ENCODE assay signal across 8 mouse cellular contexts in the genomic region with DNA sequence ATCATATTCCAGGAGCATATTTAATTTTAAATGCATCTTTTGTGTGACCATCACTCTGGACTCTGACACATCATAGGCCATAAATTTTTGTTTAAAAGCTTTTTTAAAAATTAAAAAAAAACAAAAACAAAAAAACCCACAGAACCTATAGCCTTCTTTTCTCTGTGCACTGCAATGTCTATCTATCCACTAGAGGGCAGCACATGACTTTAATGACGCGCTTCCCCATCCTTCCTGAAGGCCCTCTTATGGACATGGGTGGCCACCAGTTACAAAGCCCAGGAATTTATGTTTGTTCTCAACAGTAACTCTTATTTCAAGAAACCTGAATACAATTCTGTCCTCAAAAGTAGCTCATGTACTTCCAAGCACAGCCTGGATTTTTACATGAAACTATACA. TPM values are rescaled to one million over a fixed set of nuclear protein-coding genes. Genes with fewer than 3 reads are reported as not detected.
DNase-seq lines count a peak whose midpoint lies in the region; ATAC-seq and TF ChIP-seq lines count a peak whose summit lies in the region.

No protein-coding gene starts in this region.

- in situ Hi-C loops in CH12.LX (cut with MboI; ENCODE audit: low pct_ligation_motif_present, low pct_unique_long_range_greater_than_20kb, low sequenced_read_pairs): loop anchor here (10.0 to 25.0 kb wide), 2 partner anchors 158 to 350 kb away; no protein-coding TSS in a partner anchor

- H3K27me3 ChIP-seq in CH12.LX (replicated peaks): no peaks in the 10 kb centered on the region
- no peaks in the 10 kb centered on the region for H3K27me3 ChIP-seq in forebrain, embryonic 14.5 days (replicated peaks; ENCODE audit: control insufficient read depth, insufficient read depth, low read length)
- H3K27me3 ChIP-seq in intestine, embryonic 16.5 days (replicated peaks; ENCODE audit: control insufficient read depth, insufficient read depth, low read length): no peaks in the 10 kb centered on the region
- H3K27me3 ChIP-seq in limb, embryonic 14.5 days (ENCODE audit: control insufficient read depth, insufficient read depth, low read length): no peaks in the 10 kb centered on the region
- no peaks in the 10 kb centered on the region for H3K27me3 ChIP-seq in neural tube, embryonic 11.5 days (ENCODE audit: control insufficient read depth, insufficient read depth, low read length)

- ATAC-seq in forebrain, embryonic 14.5 days: peak; percentile 84
- ATAC-seq in intestine, embryonic 16.5 days: 0 out of 2 replicates have a peak, but pooled peaks have one; percentile 55
- no peak for ATAC-seq in limb, embryonic 14.5 days (ENCODE audit: low FRiP score, low read depth)
- peak; percentile 68; the same call in 1 of the 2 replicates for ATAC-seq in neural tube, embryonic 11.5 days (ENCODE audit: insufficient read depth, low FRiP score, low TSS enrichment)

- no peak overlapping the region for H3K4me2 ChIP-seq in CH12.LX (ENCODE audit: insufficient read depth, low read depth, poor library complexity, severe bottlenecking)
- H3K4me2 ChIP-seq in forebrain, embryonic 14.5 days (ENCODE audit: low read length): no peak overlapping the region
- no peak overlapping the region for H3K4me2 ChIP-seq in intestine, embryonic 16.5 days (ENCODE audit: low read depth, low read length)
- H3K4me2 ChIP-seq in limb, embryonic 14.5 days (replicated peaks; ENCODE audit: low read depth, low read length, severe bottlenecking): no peak overlapping the region
- no peak overlapping the region for H3K4me2 ChIP-seq in neural tube, embryonic 11.5 days (ENCODE audit: low read depth)

- peak; percentile 86 for TF ChIP-seq RAD21 in CH12.LX (IDR thresholded peaks at IDR 0.05; ENCODE audit: low read depth, low read length)

- TF ChIP-seq POLR2A in CH12.LX (IDR thresholded peaks at IDR 0.05; ENCODE audit: low read depth, low read length): no peak
- TF ChIP-seq POLR2A in limb, embryonic 14.5 days (IDR thresholded peaks at IDR 0.05; ENCODE audit: borderline replicate concordance, extremely low read depth, insufficient read depth, insufficient read length): no peak

- no peak overlapping the region for H3K4me3 ChIP-seq in CH12.LX (replicated peaks in 1 of 3; ENCODE audit: low read depth in 2 of 3, low read length in 2 of 3, poor library complexity in 1 of 3)
- H3K4me3 ChIP-seq in forebrain, embryonic 14.5 days (ENCODE audit: low read depth, low read length): no peak overlapping the region
- H3K4me3 ChIP-seq in intestine, embryonic 16.5 days (ENCODE audit: low read length): no peak overlapping the region
- no peak overlapping the region for H3K4me3 ChIP-seq in limb, embryonic 14.5 days (replicated peaks; ENCODE audit: low read length)
- no peak overlapping the region for H3K4me3 ChIP-seq in neural tube, embryonic 11.5 days (ENCODE audit: low read depth, low read length)

- peaks cover 16 to 38% of the 10 kb centered on the region in 2 experiments for H3K4me1 ChIP-seq in CH12.LX (ENCODE audit: control insufficient read depth in 1 of 2, insufficient read depth in 2 of 2)
- H3K4me1 ChIP-seq in forebrain, embryonic 14.5 days (ENCODE audit: control insufficient read depth, insufficient read depth, low read length): no peaks in the 10 kb centered on the region
- H3K4me1 ChIP-seq in intestine, embryonic 16.5 days (ENCODE audit: control insufficient read depth, insufficient read depth, low read length): no peaks in the 10 kb centered on the region
- no peaks in the 10 kb centered on the region; the same call in 1 of the 2 replicates for H3K4me1 ChIP-seq in limb, embryonic 14.5 days (ENCODE audit: control insufficient read depth, insufficient read depth, low read length)
- no peaks in the 10 kb centered on the region for H3K4me1 ChIP-seq in neural tube, embryonic 11.5 days (ENCODE audit: control insufficient read depth, insufficient read depth, low read length)

- no peaks in the 10 kb centered on the region for H3K36me3 ChIP-seq in CH12.LX (replicated peaks in 1 of 2; ENCODE audit: control insufficient read depth in 1 of 2, insufficient read depth in 1 of 2, low read length in 1 of 2)
- no peaks in the 10 kb centered on the region for H3K36me3 ChIP-seq in forebrain, embryonic 14.5 days (ENCODE audit: control insufficient read depth, insufficient read depth, low read length)
- H3K36me3 ChIP-seq in intestine, embryonic 16.5 days (ENCODE audit: control insufficient read depth, insufficient read depth, low read length): no peaks in the 10 kb centered on the region
- no peaks in the 10 kb centered on the region for H3K36me3 ChIP-seq in limb, embryonic 14.5 days (ENCODE audit: control insufficient read depth, insufficient read depth, low read length)
- no peaks in the 10 kb centered on the region for H3K36me3 ChIP-seq in neural tube, embryonic 11.5 days (ENCODE audit: control insufficient read depth, insufficient read depth, low read length)

- no peak overlapping the region for H3K27ac ChIP-seq in CH12.LX (ENCODE audit: insufficient read depth, low read depth)
- H3K27ac ChIP-seq in forebrain, embryonic 14.5 days (ENCODE audit: low read depth, low read length): no peak overlapping the region
- H3K27ac ChIP-seq in intestine, embryonic 16.5 days (ENCODE audit: low read length): no peak overlapping the region
- H3K27ac ChIP-seq in limb, embryonic 14.5 days (replicated peaks; ENCODE audit: low read depth, low read length): no peak overlapping the region
- no peak overlapping the region for H3K27ac ChIP-seq in neural tube, embryonic 11.5 days (ENCODE audit: low read depth, low read length)

- H3K9ac ChIP-seq in CH12.LX (ENCODE audit: insufficient read depth, low read depth): no peak overlapping the region
- H3K9ac ChIP-seq in forebrain, embryonic 14.5 days (ENCODE audit: low read length): no peak overlapping the region
- no peak overlapping the region for H3K9ac ChIP-seq in intestine, embryonic 16.5 days (ENCODE audit: low read depth, low read length)
- no peak overlapping the region for H3K9ac ChIP-seq in limb, embryonic 14.5 days (ENCODE audit: low read depth, low read length, severe bottlenecking)
- no peak overlapping the region for H3K9ac ChIP-seq in neural tube, embryonic 11.5 days (ENCODE audit: low read length)

- 3% methylated on average over 2 of the region's 2 CpGs for WGBS in forebrain, embryonic 14.5 days
- 1% methylated on average over 2 of the region's 2 CpGs for WGBS in intestine, embryonic 16.5 days
- 2% methylated on average over 2 of the region's 2 CpGs for WGBS in limb, embryonic 14.5 days
- WGBS in neural tube, embryonic 11.5 days: 2% methylated on average over 2 of the region's 2 CpGs

- dilution Hi-C loops in CH12.LX (cut with MboI; ENCODE audit: extremely low pct_ligation_motif_present, extremely low pct_unique_long_range_greater_than_20kb, low sequenced_read_pairs): no loop called here

- no peaks in the 10 kb centered on the region for H3K79me2 ChIP-seq in CH12.LX (replicated peaks; ENCODE audit: control insufficient read depth, extremely low read depth, insufficient read depth, poor library complexity, severe bottlenecking)

- no peaks in the 10 kb centered on the region for H3K9me3 ChIP-seq in CH12.LX (replicated peaks; ENCODE audit: low read length)
- H3K9me3 ChIP-seq in forebrain, embryonic 14.5 days (replicated peaks; ENCODE audit: control insufficient read depth, low read length): no peaks in the 10 kb centered on the region
- no peaks in the 10 kb centered on the region for H3K9me3 ChIP-seq in intestine, embryonic 16.5 days (ENCODE audit: control insufficient read depth, low read length)
- no peaks in the 10 kb centered on the region for H3K9me3 ChIP-seq in limb, embryonic 14.5 days (ENCODE audit: control insufficient read depth, low read length)
- no peaks in the 10 kb centered on the region for H3K9me3 ChIP-seq in neural tube, embryonic 11.5 days (ENCODE audit: control insufficient read depth, low read length)

- peak; percentile 62 to 89 for TF ChIP-seq CTCF in CH12.LX (conservative IDR thresholded peaks at IDR 0.05 in 1 of 2, IDR thresholded peaks at IDR 0.05 in 1 of 2; ENCODE audit: low read depth in 2 of 2, low read length in 2 of 2)

- no peak for TF ChIP-seq EP300 in CH12.LX (IDR thresholded peaks at IDR 0.05; ENCODE audit: low read length)

- DNase-seq in B cell, adult 2 months: peak; percentile 61 to 67
- DNase-seq in CH12.LX (ENCODE audit: extremely low read depth): peak; percentile 76
- peak; percentile 44 for DNase-seq in c-Kit-positive CD71-positive TER-119-negative erythroid progenitor cells, embryonic 14.5 days (ENCODE audit: low read depth)
- peak; percentile 87 for DNase-seq in forebrain, embryonic 14.5 days (ENCODE audit: low spot score)
- DNase-seq in limb, embryonic 14.5 days (ENCODE audit: low spot score): peak; percentile 92
- peak; percentile 44 for DNase-seq in neural tube, embryonic 11.5 days (ENCODE audit: low spot score)
- DNase-seq in yolk sac, embryonic 10.5 days (ENCODE audit: low spot score): no peak

TF ChIP-seq in CH12.LX, 34 proteins besides CTCF, POLR2A, EP300 and RAD21 (continues in another document):
- TF ChIP-seq MAZ (IDR thresholded peaks at IDR 0.05; ENCODE audit: low read depth, low read length) (no peak), SMC3 (IDR thresholded peaks at IDR 0.05; ENCODE audit: low read depth, low read length) (peak; percentile 81), MXI1 (IDR thresholded peaks at IDR 0.05; ENCODE audit: low read depth, low read length) (no peak), SIN3A (IDR thresholded peaks at IDR 0.05; ENCODE audit: low read length) (no peak), USF2 (conservative IDR thresholded peaks at IDR 0.05; ENCODE audit: low read depth, low read length) (no peak), CHD2 (IDR thresholded peaks at IDR 0.05; ENCODE audit: low read length) (no peak)

RNA-seq across cellular contexts. Expression of a gene that starts 8.5 kb away (rescaled TPM):
- total RNA-seq in CH12.LX (2012; rRNA removed): not detected in 2 replicates
- total RNA-seq in CH12.LX (2014; rRNA removed): not detected in 2 replicates
- polyA plus RNA-seq in CH12.LX (2012; ENCODE audit: insufficient read length, low read depth): not detected in 2 replicates
- polyA plus RNA-seq in forebrain, embryonic 14.5 days (2014; fragmentation: Nextera tagmentation; extraction: Ambion mirVana): 0.76 and 1.5 TPM in 2 replicates
- polyA plus RNA-seq in intestine, embryonic 16.5 days (2015; fragmentation: Nextera tagmentation; extraction: Ambion mirVana): 0.95 and 1.0 TPM in 2 replicates
- polyA plus RNA-seq in limb, embryonic 14.5 days (2012; rRNA removed): 0.12 and 0.30 TPM in 2 replicates
- polyA plus RNA-seq in limb, embryonic 14.5 days (2014; fragmentation: Nextera tagmentation; extraction: Ambion mirVana): 0.56 and 0.59 TPM in 2 replicates
- polyA plus RNA-seq in neural tube, embryonic 11.5 days (2014; fragmentation: Nextera tagmentation; extraction: Ambion mirVana): 0.44 and 1.2 TPM in 2 replicates

RNA-seq across cellular contexts. Expression of a gene that starts 39.7 kb away (rescaled TPM):
- total RNA-seq in CH12.LX (2012; rRNA removed) (not detected in 2 replicates), CH12.LX (2014; rRNA removed) (not detected in 2 replicates)
- not detected in 2 replicates for polyA plus RNA-seq in CH12.LX (2012; ENCODE audit: insufficient read length, low read depth)
- not detected in 2 replicates for polyA plus RNA-seq in forebrain, embryonic 14.5 days (2014; fragmentation: Nextera tagmentation; extraction: Ambion mirVana)
- 1.3 and 2.7 TPM in 2 replicates for polyA plus RNA-seq in intestine, embryonic 16.5 days (2015; fragmentation: Nextera tagmentation; extraction: Ambion mirVana)
- 0.52 and 1.0 TPM in 2 replicates for polyA plus RNA-seq in limb, embryonic 14.5 days (2012; rRNA removed)
- not detected in 2 replicates for polyA plus RNA-seq in limb, embryonic 14.5 days (2014; fragmentation: Nextera tagmentation; extraction: Ambion mirVana)
- polyA plus RNA-seq in neural tube, embryonic 11.5 days (2014; fragmentation: Nextera tagmentation; extraction: Ambion mirVana): not detected in 2 replicates
